Mouse (Mus musculus) retina, postnatal 7 days (tissue): Measurements from ENCODE around the gene Sumo3.

ENCODE experiments used
- DNase-seq: peaks from one replicate; pipeline ENCODE4 v3.0.0-alpha.2; 2012; ENCODE audit warnings: low read depth, low spot score

The Sumo3 gene

DNA sequence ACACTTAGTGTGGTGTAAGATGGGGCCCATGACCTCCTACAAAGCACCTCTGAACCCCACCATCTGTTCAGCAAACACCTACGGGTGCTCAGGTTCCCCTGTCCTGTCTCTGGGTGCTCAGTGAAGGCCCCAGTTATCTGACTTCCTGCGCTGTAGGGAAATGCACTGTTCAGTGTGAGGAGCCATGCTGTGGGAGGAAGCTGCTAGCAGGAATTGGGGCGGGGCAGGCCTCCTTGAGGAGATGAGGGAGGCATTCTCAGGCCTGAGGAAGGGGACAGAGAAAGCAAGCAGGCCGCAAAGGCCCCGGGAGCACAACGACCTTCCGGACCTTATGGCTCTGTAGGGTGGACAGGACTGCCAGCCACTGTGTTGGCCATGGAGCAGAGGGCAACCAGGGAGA lies 16.8 kb upstream of the Sumo3 start:
- no peak for DNase-seq

DNA sequence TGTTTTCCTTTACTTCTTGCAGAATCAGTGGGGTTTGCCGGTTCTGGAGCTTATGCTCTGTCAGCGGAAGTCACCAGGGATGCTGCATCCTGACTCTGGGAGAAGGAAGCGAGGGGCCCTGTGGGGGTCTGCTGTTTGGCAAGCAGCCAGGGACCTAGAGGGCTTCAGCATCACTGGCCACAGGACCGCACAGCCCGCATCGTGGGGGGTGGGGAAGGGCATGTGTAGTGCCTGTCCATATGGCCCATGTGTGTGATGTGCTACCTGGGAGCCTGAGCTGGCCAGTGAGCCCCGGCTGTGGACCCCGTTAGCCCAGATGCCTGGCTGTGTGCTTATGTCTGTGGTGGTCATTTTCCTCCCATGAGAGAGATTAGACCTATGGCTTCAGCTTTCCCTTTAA lies 16.1 kb upstream of the Sumo3 start:
- no peak for DNase-seq

- peak; percentile 54 for DNase-seq
These were observed 15.1 kb upstream of the Sumo3 start for GRCm38 (mm10) chr10:77590812-77591211.

DNA sequence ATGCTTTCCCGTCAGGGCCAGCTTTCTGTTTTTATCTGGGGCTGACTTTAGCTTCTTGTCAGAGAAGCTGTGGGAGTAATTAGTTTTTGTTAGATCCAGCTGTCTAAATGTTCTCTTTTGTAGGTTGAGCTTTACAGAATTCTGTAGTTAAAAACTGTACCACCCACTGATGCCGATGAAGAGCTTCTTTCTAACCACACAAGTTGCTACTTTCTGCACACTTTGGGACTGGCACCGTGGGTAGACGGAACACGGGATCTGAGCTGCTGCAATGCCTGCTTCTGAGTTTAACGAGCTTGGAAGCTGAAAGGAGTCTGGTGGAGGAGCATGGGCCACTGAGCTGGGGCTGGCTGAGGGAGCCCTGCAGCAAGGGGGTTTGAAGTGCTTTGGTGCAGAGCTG lies 14.4 kb upstream of the Sumo3 start:
- DNase-seq = no peak

GRCm38 (mm10) chr10:77596060-77596459 lies 9.8 kb upstream of the Sumo3 start:
- no peak for DNase-seq

- no peak for DNase-seq
These were observed 2.9 kb upstream of the Sumo3 start for GRCm38 (mm10) chr10:77603021-77603420.

- DNase-seq = no peak
These were observed 1.8 kb upstream of the Sumo3 start for GRCm38 (mm10) chr10:77604111-77604510.

GRCm38 (mm10) chr10:77604958-77605357 lies 939 bp upstream of the Sumo3 start:
- no peak for DNase-seq

DNA sequence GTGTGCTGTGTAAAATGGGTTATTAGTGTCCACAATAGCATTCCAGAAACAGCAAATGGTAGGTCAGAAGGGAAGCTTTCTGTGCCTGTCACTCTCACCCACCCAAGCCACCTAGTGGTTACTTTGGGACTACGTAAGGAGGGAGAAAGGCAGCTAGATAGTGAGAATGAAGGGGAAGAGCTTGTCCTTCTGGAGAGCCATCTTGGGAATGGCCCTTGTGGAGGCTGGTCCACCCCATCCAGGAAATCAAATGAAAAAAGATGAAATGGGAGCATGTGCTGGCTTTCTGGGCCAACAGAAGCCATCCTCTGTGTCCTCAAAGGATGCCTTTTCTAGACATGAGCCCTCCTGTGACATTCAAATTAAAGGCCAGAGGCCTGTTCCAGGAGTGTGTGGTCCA lies 529 bp upstream of the Sumo3 start:
- no peak for DNase-seq

DNA sequence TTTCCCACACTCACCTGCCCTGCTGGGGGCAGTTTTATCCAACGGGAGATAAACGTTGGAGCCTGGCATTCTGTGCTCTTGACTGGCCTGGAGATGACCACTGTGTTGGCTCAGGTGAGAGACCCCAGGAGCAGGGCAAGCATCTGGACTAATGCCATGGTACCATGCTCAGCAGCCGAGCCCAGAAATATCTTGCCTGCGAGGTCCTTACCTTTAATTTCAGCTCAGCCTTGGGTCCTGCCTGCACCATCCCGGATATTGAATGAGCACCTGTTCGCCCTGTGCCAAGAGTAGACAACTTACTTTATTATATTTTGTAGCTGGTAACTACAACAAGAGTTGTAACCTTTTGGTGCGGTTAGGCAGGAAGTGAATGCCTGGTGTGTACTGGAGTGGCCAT lies 958 bp downstream of the Sumo3 start:
- DNase-seq = no peak

- no peak for DNase-seq
These were observed 1.5 kb downstream of the Sumo3 start for GRCm38 (mm10) chr10:77607441-77607840.

DNA sequence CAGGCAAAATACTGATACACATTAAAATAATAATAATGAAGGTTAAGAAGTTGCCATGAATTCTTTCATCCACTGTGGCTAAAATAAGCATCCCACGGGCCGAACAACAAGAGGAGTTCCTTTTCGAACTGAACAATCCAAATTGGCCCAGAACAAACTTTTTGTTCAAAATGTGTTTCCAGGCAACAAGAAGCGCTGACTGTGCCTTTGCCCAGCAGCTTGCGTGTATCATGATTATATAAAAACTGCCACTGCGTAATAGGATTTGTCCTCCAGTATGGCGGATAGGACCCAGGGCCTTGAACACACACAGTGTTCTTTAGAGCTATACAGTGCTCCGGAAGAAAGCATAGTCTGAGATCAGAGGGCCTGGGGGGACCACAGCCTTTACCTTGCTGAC lies 2.7 kb downstream of the Sumo3 start:
- no peak for DNase-seq

- DNase-seq = no peak
These were observed 4.5 kb downstream of the Sumo3 start for GRCm38 (mm10) chr10:77610221-77610961.

DNA sequence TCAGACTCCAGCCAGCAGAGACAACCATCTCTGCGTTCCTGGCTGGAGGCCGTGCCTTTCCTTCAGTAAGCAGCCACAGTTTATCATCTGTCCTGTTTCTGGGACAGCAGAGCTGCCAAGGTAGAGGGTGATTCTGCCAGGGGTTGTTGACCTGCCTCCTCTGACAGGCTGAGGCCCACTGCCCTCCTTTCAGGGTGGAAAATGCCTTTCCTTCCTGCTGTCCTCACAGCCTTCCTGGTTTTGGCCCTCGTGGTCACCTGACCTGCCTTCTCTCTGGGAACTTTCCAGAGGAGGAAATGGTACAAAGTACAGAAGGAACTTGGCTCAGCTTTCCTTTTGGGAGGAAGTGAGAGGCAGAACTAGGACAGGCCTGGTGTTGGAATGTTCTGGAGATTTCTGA lies 7.5 kb downstream of the Sumo3 start:
- no peak for DNase-seq

GRCm38 (mm10) chr10:77615647-77616046 lies 9.8 kb downstream of the Sumo3 start:
- no peak for DNase-seq

DNA sequence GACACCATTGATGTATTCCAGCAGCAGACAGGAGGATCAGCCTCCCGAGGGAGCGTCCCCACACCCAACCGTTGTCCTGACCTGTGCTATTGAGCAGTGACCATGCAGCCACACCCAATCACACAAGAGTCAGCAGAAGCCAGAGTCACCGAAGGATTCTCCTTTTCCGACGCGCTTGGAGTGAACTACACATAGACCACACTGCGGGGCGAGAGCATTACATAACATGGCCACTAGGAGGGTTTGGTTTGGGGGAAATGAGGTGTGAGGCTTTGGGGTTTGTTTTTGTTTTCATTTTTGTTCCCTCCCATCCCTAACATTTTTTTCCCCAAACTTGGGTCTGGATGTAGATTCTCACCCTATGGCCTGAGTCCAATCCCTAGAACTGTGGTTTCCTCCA lies 10.3 kb downstream of the Sumo3 start:
- no peak for DNase-seq

- no peak for DNase-seq
These were observed 11.0 kb downstream of the Sumo3 start for GRCm38 (mm10) chr10:77616926-77617325.

GRCm38 (mm10) chr10:77621546-77621945 lies 15.6 kb downstream of the Sumo3 start:
- no peak for DNase-seq

- peak; percentile 91 for DNase-seq
These were observed 16.4 kb downstream of the Sumo3 start, which contains the start of gene Ube2g2 for GRCm38 (mm10) chr10:77622055-77622988. Gene Ube2g2 (plus strand): TSS chr10:77622275.

DNA sequence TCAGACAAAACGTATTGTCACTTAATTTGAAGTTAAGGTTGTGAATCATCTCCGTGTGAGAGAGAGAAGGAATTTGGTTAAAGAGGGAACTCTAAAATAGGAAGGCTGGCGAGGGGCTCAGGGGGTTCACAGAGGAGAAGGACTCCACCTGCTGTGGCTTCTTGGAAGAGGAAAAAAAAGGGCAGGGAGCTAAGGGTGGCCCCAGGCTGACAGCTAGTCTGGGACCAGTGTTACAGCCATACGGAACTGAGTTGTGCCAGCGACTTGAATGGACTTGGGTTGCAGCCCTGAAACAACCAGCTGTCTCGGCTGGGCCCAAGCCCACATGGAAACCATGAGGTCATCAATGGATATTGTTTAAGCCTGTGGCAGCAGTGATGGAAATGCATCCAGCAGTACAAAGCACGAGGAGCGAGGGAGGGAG lies 17.2 kb downstream of the Sumo3 start:
- DNase-seq = no peak

GRCm38 (mm10) chr10:77623639-77624400 lies 17.9 kb downstream of the Sumo3 start:
- no peak for DNase-seq

- DNase-seq = no peak
These were observed 18.7 kb downstream of the Sumo3 start for GRCm38 (mm10) chr10:77624570-77624995.
